Mouse (Mus musculus) layer of hippocampus, postnatal 36 days (tissue): ENCODE results near the gene Zfp827. TPM values are rescaled to one million over a fixed set of nuclear protein-coding genes. Genes with fewer than 3 reads are reported as not detected.

ENCODE experiments used
- DNase-seq, 2 experiments: peaks; one replicate each; pipeline ENCODE4 v3.0.0; 2022
- total RNA-seq, 2 experiments: library from RNA; stranded (reverse); gene quantifications; 2 replicates each; pipeline ENCODE4 v1.2.3; 2021

Gene Zfp827
- total RNA-seq, 2 experiments from 2014 or later = 30.3 to 32.3 TPM

GRCm38 (mm10) chr8:79065924-79066323, 37.7 kb downstream of the Zfp827 start:
- no peak for DNase-seq

DNA sequence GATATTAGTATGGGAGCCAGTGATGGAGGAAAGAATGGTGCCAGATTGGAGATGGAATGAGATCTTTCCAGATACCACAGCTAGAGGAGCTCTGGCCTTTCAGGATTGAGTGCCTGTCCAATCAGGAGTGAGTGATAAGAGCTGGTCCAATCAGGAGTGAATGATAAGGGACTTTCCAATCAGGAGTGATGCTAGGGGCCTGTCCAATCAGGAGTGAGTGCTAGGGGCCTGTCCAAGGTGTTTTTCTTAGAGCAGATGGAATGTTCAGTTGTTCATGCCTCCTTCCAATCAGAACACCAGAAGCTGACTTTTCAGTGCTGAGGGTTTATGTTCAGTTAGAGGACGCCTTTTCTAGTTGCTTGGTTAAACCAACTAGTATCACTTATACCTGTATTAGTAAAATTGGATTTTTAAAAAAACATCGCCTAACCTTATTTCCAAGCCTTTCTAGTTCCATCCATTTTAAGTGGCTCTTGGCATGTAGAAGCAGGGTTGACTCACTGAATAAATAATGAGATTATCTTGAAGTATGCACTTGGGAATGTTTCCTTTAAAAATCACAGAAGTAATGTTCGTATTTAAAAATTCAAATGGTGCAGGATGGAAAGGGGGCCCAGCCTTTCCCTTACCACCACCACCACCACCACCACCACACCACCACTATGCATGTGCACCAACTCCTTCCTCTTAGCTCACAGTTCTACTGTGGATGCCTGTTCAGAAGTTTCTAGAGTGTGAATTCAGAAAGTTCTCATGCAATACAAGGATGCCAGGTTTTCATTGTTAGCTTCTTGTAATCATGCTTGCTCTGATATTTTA, 39.8 kb downstream of the Zfp827 start:
- DNase-seq = no peak

DNA sequence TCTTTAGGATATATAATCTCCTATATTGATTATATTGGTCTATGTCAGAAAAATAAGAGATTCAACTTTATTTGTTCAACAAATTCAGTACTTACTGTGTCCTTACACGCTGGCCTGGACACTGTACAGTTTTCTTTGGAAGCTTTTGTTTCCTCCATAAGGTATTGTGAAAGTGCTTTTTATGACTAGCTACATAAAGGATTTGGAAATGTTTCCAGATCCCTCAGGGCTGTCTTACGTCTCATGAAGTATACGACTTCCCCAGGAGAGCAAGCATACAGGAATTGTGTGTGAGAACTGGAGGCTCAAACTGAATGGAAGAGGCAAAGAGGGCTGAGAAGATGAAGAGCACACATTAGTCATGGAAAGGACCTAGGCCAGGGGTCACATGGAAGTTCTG, 45.1 kb downstream of the Zfp827 start:
- no peak for DNase-seq

- no peak for DNase-seq
Observed at GRCm38 (mm10) chr8:79074986-79075385, 46.7 kb downstream of the Zfp827 start.

DNA sequence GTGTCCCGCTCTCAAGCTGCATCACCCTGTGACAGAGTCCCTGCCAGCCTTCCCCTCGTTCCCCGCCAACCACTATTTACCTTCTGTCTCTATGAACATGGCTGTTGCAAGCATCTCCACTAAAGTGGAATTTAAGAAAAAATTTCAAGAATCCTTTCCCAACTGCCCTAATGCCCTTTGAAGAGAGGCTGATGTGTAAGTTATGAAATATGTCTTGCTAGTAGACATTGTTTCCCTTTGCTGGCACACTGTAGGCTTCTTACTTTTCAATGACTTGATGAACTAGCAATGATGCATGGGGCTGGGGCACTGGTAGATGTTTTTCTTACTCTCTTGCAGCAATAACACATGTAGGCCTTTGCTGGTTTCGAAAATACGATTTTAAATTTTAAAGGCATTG, 49.0 kb downstream of the Zfp827 start:
- DNase-seq = no peak

DNA sequence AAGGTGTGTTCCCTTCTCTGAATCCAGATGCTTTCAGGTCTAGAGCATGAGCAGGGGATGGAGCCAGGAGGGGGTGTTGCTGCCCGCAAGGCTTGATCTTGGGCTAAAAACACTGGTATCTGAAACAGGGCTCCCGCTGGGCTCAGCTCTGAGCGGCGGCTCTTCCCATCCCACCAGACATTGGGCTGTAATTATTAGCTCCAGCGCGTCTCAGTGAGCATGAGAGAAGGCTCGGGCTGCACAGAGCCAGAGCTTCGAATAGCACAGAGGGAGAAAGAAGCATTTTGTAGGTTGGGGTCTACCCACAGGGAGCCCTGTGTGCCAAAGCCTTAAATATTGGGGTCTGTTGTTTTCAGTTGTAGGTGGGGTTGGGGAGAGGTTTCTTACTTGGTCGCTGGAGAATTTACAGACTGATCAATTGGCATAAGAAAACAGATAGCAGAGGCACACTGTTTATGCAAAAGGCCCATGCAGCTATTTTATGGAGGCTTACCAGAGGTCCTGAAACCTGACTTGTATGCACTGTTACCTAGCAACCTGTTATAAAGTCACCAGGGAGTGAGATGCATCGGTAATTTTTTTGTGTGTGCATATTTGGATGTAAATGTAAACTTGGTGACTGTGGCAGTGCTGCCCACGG, 50.4 kb downstream of the Zfp827 start:
- DNase-seq = no peak

- DNase-seq = peak in 1 of 2 experiments; percentile 26
Observed at GRCm38 (mm10) chr8:79079196-79079561, 50.9 kb downstream of the Zfp827 start.

- DNase-seq = no peak
Observed at GRCm38 (mm10) chr8:79080096-79080739, 52.0 kb downstream of the Zfp827 start.

DNA sequence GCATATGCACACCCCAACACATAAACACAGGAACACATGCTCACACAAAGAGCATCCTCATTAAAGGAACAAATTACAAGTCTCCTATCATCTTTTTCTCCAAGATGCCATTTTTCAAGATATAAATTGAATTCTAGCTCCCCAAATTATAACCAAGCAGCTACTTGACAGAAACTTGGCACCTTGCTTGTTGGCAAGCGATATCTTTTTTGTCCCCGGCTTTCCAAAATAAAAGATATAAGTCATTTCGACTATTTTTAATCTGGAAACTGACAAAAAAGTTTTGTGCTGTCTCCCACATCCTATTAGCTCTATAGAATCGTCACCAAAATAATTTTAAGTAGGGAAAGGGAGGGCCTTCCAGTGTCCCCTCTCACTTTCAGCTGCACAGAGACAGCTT, 53.1 kb downstream of the Zfp827 start:
- no peak for DNase-seq

DNA sequence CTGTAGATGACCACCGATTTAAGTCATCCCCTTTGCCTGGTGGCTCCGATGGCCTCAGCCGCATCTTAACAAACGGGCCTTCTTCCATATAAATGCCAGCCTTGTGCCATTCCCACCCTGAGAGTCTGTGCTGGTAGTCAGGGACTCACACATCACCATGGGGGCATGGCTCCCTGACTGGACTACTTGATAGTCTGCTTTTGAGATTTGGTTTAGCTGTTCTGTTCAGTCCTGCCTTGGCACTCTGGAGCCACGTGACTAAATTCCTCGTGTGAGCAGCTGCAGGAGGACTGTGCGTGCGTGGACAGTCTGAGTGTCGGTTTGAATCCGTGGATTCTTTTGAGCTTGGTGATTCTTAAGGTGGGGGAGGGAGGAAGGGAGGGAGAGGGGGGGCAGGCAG, 53.7 kb downstream of the Zfp827 start:
- no peak for DNase-seq

GRCm38 (mm10) chr8:79083461-79084358, 55.5 kb downstream of the Zfp827 start:
- DNase-seq = no peak

DNA sequence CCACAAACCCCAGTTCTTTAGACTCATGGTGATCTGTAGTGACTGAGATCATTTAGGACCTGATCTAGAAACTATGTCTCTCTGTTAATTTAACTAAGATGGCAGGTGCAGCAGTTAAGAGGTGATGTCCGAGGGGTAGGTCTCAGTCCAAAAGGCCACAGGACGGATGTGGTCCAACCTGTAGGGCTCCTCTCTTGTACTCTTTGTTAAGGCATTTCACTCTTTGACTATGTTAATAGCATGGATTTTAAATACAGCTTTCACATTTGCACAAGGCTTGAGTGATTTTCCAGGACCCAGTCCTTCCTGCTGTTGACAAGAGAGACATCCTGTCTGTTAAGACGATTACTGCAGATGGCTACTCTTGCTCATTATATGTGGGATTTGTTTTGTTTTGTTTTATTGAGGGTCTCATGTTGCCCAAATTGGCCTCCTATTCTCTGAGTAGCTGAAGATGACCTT, 56.2 kb downstream of the Zfp827 start:
- DNase-seq = no peak

DNA sequence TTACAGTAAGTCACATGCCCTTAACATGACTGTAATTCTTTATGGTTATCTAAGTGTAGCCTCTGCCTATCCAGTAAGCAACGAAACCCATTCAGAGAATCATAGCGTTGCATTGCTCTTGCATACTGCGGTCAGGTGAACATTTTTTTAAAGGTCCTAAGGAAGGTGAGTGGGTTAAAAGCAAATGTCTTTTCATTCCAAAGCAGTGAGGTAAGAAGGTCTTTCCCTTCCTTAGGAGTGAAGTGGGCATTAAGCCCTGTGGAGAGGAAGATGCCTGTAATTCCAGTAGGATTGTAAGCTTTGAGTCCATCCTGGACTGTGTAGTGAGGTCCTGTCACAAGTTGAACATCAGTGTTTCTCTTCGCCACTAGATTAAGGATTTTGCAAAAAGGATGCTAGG, 66.2 kb downstream of the Zfp827 start:
- DNase-seq = no peak

- no peak for DNase-seq
Observed at GRCm38 (mm10) chr8:79095162-79095561, 66.9 kb downstream of the Zfp827 start.

GRCm38 (mm10) chr8:79096970-79097369, 68.7 kb downstream of the Zfp827 start:
- no peak for DNase-seq

DNA sequence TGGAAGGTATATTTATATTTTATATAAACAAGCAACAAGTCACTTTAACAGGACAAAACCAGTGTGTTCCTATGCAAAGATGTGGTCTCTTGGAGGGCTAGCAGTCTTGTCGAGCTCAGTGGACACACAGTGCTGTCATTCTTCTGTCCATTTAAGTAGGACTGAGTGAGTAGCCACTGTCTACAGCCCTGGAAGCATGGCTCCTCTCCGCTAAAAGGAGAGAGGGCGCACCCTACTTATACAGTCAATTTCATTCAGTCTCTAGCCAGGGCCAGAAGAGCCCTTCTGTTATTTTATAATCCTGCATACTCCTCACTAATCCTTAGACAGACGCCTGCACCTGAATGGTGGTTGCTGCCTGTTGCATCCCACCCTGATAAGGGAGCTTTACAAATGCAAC, 74.5 kb downstream of the Zfp827 start:
- DNase-seq = no peak

- DNase-seq = no peak
Observed at GRCm38 (mm10) chr8:79103185-79103878, 75.1 kb downstream of the Zfp827 start.

- no peak for DNase-seq
Observed at GRCm38 (mm10) chr8:79103923-79104580, 75.8 kb downstream of the Zfp827 start.

DNA sequence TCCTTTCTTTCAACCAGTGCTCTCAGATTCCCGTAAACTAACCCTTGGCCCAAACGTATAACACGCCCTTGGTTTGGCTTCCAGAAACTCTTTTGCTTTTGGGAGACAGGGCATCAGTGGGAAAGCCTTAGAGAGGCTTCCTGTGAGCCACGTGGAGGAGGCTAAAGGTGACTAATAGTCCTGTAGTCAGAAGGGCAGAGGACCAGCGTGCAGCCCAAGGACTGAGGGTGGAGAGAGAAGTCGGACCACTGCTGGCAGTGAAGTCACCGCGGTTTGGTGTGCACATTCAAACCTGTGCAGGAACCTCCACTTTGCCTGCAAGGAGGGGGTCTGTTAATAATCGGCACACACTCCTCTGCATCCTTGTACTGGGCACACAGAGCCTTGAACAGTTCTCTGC, 76.4 kb downstream of the Zfp827 start:
- DNase-seq = no peak

GRCm38 (mm10) chr8:79105186-79105585, 76.9 kb downstream of the Zfp827 start:
- no peak for DNase-seq

- no peak for DNase-seq
Observed at GRCm38 (mm10) chr8:79111461-79111860, 83.2 kb downstream of the Zfp827 start.
